Mouse (Mus musculus): ENCODE measurements at regions not wholly inside any gene's neighbourhood (a gene's known extent, or its start where the extent isn't known, plus 50 kb on each side); places are given as distances from the start of the nearest gene placed in this dataset.

- Histone ChIP-seq H3K9ac (replicated peaks; ENCODE audit: low read depth) (no peak overlapping the region), H3K4me3 (ENCODE audit: low read depth, low read length) (no peak overlapping the region), H3K36me3 (ENCODE audit: insufficient read depth, low read length) (no peaks in the 10 kb centered on the region), H3K4me2 (replicated peaks; ENCODE audit: low read depth, low read length) (no peak overlapping the region), H3K9me3 (ENCODE audit: low read length) (no peaks in the 10 kb centered on the region), H3K27me3 (replicated peaks; ENCODE audit: insufficient read depth, low read length) (no peaks in the 10 kb centered on the region), H3K4me1 (ENCODE audit: insufficient read depth, low read depth, low read length) (no peaks in the 10 kb centered on the region), H3K27ac (ENCODE audit: low read length) (no peak overlapping the region)
- DNase-seq (ENCODE audit: low spot score) (no peak), ATAC-seq (no peak)
- TF ChIP-seq EP300 (IDR thresholded peaks at IDR 0.05), result no peak
- no peak for TF ChIP-seq CTCF (IDR thresholded peaks at IDR 0.05)
- WGBS, result 58% methylated on average over 4 of the region's 4 CpGs
Observed at GRCm38 (mm10) chr10:8020916-8021705, 65.1 kb upstream of the Tab2 start.

GRCm38 (mm10) chr10:8020113-8020512 is 64.1 kb upstream of the Tab2 start:
- no peak for DNase-seq (ENCODE audit: low spot score)
- ATAC-seq, result no peak
- no peak overlapping the region for H3K4me2 ChIP-seq (replicated peaks; ENCODE audit: low read depth, low read length)
- WGBS, result 72% methylated on average over 4 of the region's 4 CpGs
- no peak overlapping the region for H3K27ac ChIP-seq (ENCODE audit: low read length)
- no peak for TF ChIP-seq CTCF (IDR thresholded peaks at IDR 0.05)
- TF ChIP-seq EP300 (IDR thresholded peaks at IDR 0.05), result no peak
- H3K9ac ChIP-seq (replicated peaks; ENCODE audit: low read depth), result no peak overlapping the region
- H3K4me3 ChIP-seq (ENCODE audit: low read depth, low read length), result no peak overlapping the region
- H3K9me3 ChIP-seq (ENCODE audit: low read length), result no peaks in the 10 kb centered on the region
- no peaks in the 10 kb centered on the region for H3K36me3 ChIP-seq (ENCODE audit: insufficient read depth, low read length)
- no peaks in the 10 kb centered on the region for H3K27me3 ChIP-seq (replicated peaks; ENCODE audit: insufficient read depth, low read length)
- H3K4me1 ChIP-seq (ENCODE audit: insufficient read depth, low read depth, low read length), result no peaks in the 10 kb centered on the region

GRCm38 (mm10) chr10:8018229-8019026 is 62.4 kb upstream of the Tab2 start:
- DNase-seq (ENCODE audit: low spot score), result no peak
- TF ChIP-seq EP300 (IDR thresholded peaks at IDR 0.05) (no peak), CTCF (IDR thresholded peaks at IDR 0.05) (no peak)
- ATAC-seq, result no peak
- no peak overlapping the region for H3K4me3 ChIP-seq (ENCODE audit: low read depth, low read length)
- H3K9me3 ChIP-seq (ENCODE audit: low read length), result no peaks in the 10 kb centered on the region
- H3K36me3 ChIP-seq (ENCODE audit: insufficient read depth, low read length), result no peaks in the 10 kb centered on the region
- no peaks in the 10 kb centered on the region for H3K4me1 ChIP-seq (ENCODE audit: insufficient read depth, low read depth, low read length)
- H3K4me2 ChIP-seq (replicated peaks; ENCODE audit: low read depth, low read length), result no peak overlapping the region
- no peak overlapping the region for H3K27ac ChIP-seq (ENCODE audit: low read length)
- no peak overlapping the region for H3K9ac ChIP-seq (replicated peaks; ENCODE audit: low read depth)
- no peaks in the 10 kb centered on the region for H3K27me3 ChIP-seq (replicated peaks; ENCODE audit: insufficient read depth, low read length)

- DNase-seq (ENCODE audit: low spot score) (no peak), ATAC-seq (no peak)
- Histone ChIP-seq H3K27ac (ENCODE audit: low read length) (no peak overlapping the region), H3K9me3 (ENCODE audit: low read length) (no peaks in the 10 kb centered on the region), H3K36me3 (ENCODE audit: insufficient read depth, low read length) (no peaks in the 10 kb centered on the region), H3K4me3 (ENCODE audit: low read depth, low read length) (no peak overlapping the region), H3K27me3 (replicated peaks; ENCODE audit: insufficient read depth, low read length) (no peaks in the 10 kb centered on the region), H3K4me2 (replicated peaks; ENCODE audit: low read depth, low read length) (no peak overlapping the region), H3K9ac (replicated peaks; ENCODE audit: low read depth) (no peak overlapping the region), H3K4me1 (ENCODE audit: insufficient read depth, low read depth, low read length) (no peaks in the 10 kb centered on the region)
- WGBS, result 69% methylated on average over 2 of the region's 2 CpGs
- TF ChIP-seq CTCF (IDR thresholded peaks at IDR 0.05) (no peak), EP300 (IDR thresholded peaks at IDR 0.05) (no peak)
Observed at GRCm38 (mm10) chr10:8016741-8017140, 60.7 kb upstream of the Tab2 start.

GRCm38 (mm10) chr10:8011744-8012143 is 55.7 kb upstream of the Tab2 start:
- Histone ChIP-seq H3K27me3 (replicated peaks; ENCODE audit: insufficient read depth, low read length) (no peaks in the 10 kb centered on the region), H3K9me3 (ENCODE audit: low read length) (no peaks in the 10 kb centered on the region), H3K4me2 (replicated peaks; ENCODE audit: low read depth, low read length) (no peak overlapping the region), H3K4me1 (ENCODE audit: insufficient read depth, low read depth, low read length) (no peaks in the 10 kb centered on the region), H3K36me3 (ENCODE audit: insufficient read depth, low read length) (no peaks in the 10 kb centered on the region), H3K27ac (ENCODE audit: low read length) (no peak overlapping the region), H3K9ac (replicated peaks; ENCODE audit: low read depth) (no peak overlapping the region), H3K4me3 (ENCODE audit: low read depth, low read length) (no peak overlapping the region)
- TF ChIP-seq CTCF (IDR thresholded peaks at IDR 0.05) (no peak), EP300 (IDR thresholded peaks at IDR 0.05) (no peak)
- ATAC-seq, result no peak
- DNase-seq (ENCODE audit: low spot score), result no peak
- WGBS, result 39% methylated on average over 4 of the region's 4 CpGs

- Histone ChIP-seq H3K27ac (ENCODE audit: low read length) (no peak overlapping the region), H3K4me1 (ENCODE audit: insufficient read depth, low read depth, low read length) (no peaks in the 10 kb centered on the region), H3K4me2 (replicated peaks; ENCODE audit: low read depth, low read length) (no peak overlapping the region), H3K4me3 (ENCODE audit: low read depth, low read length) (no peak overlapping the region), H3K27me3 (replicated peaks; ENCODE audit: insufficient read depth, low read length) (no peaks in the 10 kb centered on the region), H3K9ac (replicated peaks; ENCODE audit: low read depth) (no peak overlapping the region), H3K9me3 (ENCODE audit: low read length) (no peaks in the 10 kb centered on the region), H3K36me3 (ENCODE audit: insufficient read depth, low read length) (no peaks in the 10 kb centered on the region)
- WGBS, result 55% methylated on average over 9 of the region's 9 CpGs
- ATAC-seq, result no peak
- TF ChIP-seq EP300 (IDR thresholded peaks at IDR 0.05), result no peak
- DNase-seq (ENCODE audit: low spot score), result no peak
Observed at GRCm38 (mm10) chr10:8011138-8011537, 55.1 kb upstream of the Tab2 start.

Measured in lung, postnatal 0 days (tissue).